Mouse (Mus musculus): Measurements from ENCODE around the gene Adrm1. TPM values are rescaled to one million over a fixed set of nuclear protein-coding genes. Genes with fewer than 3 reads are reported as not detected.

Gene Adrm1
- polyA plus RNA-seq, 1 experiment from 2014 or later, result 271 TPM

DNA sequence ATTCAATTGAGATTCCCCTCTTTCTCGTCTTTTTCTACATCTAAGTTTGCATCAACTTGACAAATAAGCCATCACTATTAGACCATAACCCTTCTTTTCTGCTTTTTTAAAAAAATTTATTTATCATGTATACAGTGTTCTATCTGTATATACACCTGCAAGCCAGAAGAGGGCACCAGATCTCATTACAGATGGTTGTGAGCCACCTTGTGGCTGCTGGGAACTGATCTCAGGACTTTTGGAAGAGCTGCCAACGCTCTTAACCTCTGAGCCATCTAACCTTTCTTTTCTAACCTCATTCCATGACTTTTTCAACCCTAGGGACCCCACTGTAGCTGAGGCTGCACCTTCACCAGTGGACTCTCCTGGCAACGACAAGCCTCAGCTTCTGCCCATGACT is 41.0 kb downstream of the Adrm1 start:
- Histone ChIP-seq H3K36me3 (replicated peaks) (peaks cover 9% of the 10 kb centered on the region; the same call in 1 of the 2 replicates), H3K4me1 (peaks cover 23% of the 10 kb centered on the region), H3K9me3 (no peaks in the 10 kb centered on the region), H3K4me3 (no peak overlapping the region), H3K27ac (no peak overlapping the region), H3K27me3 (ENCODE audit: poor library complexity, severe bottlenecking) (no peaks in the 10 kb centered on the region)
- DNase-seq (ENCODE audit: extremely low spot score, low spot score), result no peak
- 92% methylated on average over 3 of the region's 3 CpGs for WGBS

DNA sequence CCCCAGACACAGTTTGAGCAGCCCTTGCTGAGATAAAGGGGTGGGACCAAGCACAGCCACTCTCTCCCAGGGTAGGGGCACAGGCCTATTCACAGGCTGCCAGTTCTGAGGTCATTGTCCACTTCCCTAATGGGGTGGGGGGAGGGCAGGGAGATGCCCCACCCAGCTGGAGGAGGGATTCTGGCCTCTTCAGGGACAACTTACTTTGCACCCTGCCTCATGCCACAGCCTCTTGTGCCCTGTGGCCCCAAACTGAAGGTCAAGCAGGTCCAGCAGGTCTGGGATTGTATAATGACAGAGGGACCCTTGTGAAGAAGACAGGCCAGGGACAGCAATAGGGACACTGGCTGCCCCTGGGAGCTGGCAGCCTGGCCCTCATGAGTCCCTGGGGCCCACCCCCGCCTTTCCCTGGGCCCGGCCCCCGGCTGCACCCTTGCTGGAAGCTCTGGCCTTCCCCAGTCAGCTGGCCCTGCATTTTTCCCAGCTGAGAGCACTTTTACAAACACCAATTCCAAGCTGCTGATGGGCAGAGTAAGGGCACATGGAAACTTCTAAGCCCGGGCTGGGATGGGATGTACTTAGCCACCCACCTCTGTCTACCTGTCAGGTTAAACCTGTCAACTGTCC is 43.2 kb downstream of the Adrm1 start:
- peak overlapping the region; percentile 67 for H3K27ac ChIP-seq
- H3K4me1 ChIP-seq, result peaks cover 42% of the 10 kb centered on the region
- H3K9me3 ChIP-seq, result no peaks in the 10 kb centered on the region
- no peaks in the 10 kb centered on the region for H3K27me3 ChIP-seq (ENCODE audit: poor library complexity, severe bottlenecking)
- H3K4me3 ChIP-seq, result no peak overlapping the region
- DNase-seq (ENCODE audit: extremely low spot score, low spot score), result no peak
- H3K36me3 ChIP-seq (replicated peaks), result peaks cover 9% of the 10 kb centered on the region; the same call in 1 of the 2 replicates
- WGBS, result 92% methylated on average over 4 of the region's 4 CpGs

- Histone ChIP-seq H3K9me3 (no peaks in the 10 kb centered on the region), H3K4me3 (no peak overlapping the region), H3K27me3 (ENCODE audit: poor library complexity, severe bottlenecking) (no peaks in the 10 kb centered on the region), H3K36me3 (replicated peaks) (peaks cover 9% of the 10 kb centered on the region; the same call in 1 of the 2 replicates), H3K4me1 (peaks cover 48% of the 10 kb centered on the region), H3K27ac (peak overlapping the region; percentile 22; the same call in 1 of the 2 replicates)
- WGBS, result 83% methylated on average over 8 of the region's 8 CpGs
- no peak for DNase-seq (ENCODE audit: extremely low spot score, low spot score)
Measured at GRCm38 (mm10) chr2:180215011-180215461, 43.8 kb downstream of the Adrm1 start.

GRCm38 (mm10) chr2:180215951-180216350 is 44.7 kb downstream of the Adrm1 start:
- no peaks in the 10 kb centered on the region for H3K9me3 ChIP-seq
- no peaks in the 10 kb centered on the region for H3K27me3 ChIP-seq (ENCODE audit: poor library complexity, severe bottlenecking)
- H3K36me3 ChIP-seq (replicated peaks), result peaks cover 13% of the 10 kb centered on the region; the same call in 1 of the 2 replicates
- peaks cover 52% of the 10 kb centered on the region for H3K4me1 ChIP-seq
- WGBS, result 82% methylated on average over 6 of the region's 6 CpGs
- no peak for DNase-seq (ENCODE audit: extremely low spot score, low spot score)
- H3K4me3 ChIP-seq, result no peak overlapping the region
- peak overlapping the region; percentile 49 for H3K27ac ChIP-seq

- Histone ChIP-seq H3K9me3 (no peaks in the 10 kb centered on the region), H3K27me3 (ENCODE audit: poor library complexity, severe bottlenecking) (no peaks in the 10 kb centered on the region), H3K4me1 (peaks cover 53% of the 10 kb centered on the region), H3K36me3 (replicated peaks) (peaks cover 10% of the 10 kb centered on the region; the same call in 1 of the 2 replicates), H3K27ac (no peak overlapping the region), H3K4me3 (no peak overlapping the region)
- DNase-seq (ENCODE audit: extremely low spot score, low spot score), result no peak
- WGBS, result 70% methylated on average over 5 of the region's 5 CpGs
Measured at GRCm38 (mm10) chr2:180216921-180217320, 45.6 kb downstream of the Adrm1 start.

GRCm38 (mm10) chr2:180217587-180217986 is 46.3 kb downstream of the Adrm1 start:
- DNase-seq (ENCODE audit: extremely low spot score, low spot score), result no peak
- Histone ChIP-seq H3K9me3 (no peaks in the 10 kb centered on the region), H3K4me3 (no peak overlapping the region), H3K27ac (peak overlapping the region; percentile 69; the same call in 1 of the 2 replicates), H3K27me3 (ENCODE audit: poor library complexity, severe bottlenecking) (no peaks in the 10 kb centered on the region), H3K36me3 (replicated peaks) (peaks cover 10% of the 10 kb centered on the region; the same call in 1 of the 2 replicates), H3K4me1 (peaks cover 60% of the 10 kb centered on the region)
- 82% methylated on average over 8 of the region's 8 CpGs for WGBS

- Histone ChIP-seq H3K4me3 (no peak overlapping the region), H3K27ac (peak overlapping the region; percentile 69), H3K27me3 (ENCODE audit: poor library complexity, severe bottlenecking) (peaks cover 6% of the 10 kb centered on the region), H3K36me3 (replicated peaks) (peaks cover 6% of the 10 kb centered on the region; the same call in 1 of the 2 replicates), H3K4me1 (peaks cover 67% of the 10 kb centered on the region), H3K9me3 (no peaks in the 10 kb centered on the region)
- 73% methylated on average over 3 of the region's 3 CpGs for WGBS
- no peak for DNase-seq (ENCODE audit: extremely low spot score, low spot score)
Measured at GRCm38 (mm10) chr2:180218241-180218640, 47.0 kb downstream of the Adrm1 start.

- H3K27me3 ChIP-seq (ENCODE audit: poor library complexity, severe bottlenecking), result peaks cover 11% of the 10 kb centered on the region
- H3K4me3 ChIP-seq, result no peak overlapping the region
- peaks cover 71% of the 10 kb centered on the region for H3K4me1 ChIP-seq
- WGBS, result 20% methylated on average over 5 of the region's 5 CpGs
- DNase-seq (ENCODE audit: extremely low spot score, low spot score), result no peak
- H3K36me3 ChIP-seq (replicated peaks), result peaks cover 4% of the 10 kb centered on the region; the same call in 1 of the 2 replicates
- H3K9me3 ChIP-seq, result no peaks in the 10 kb centered on the region
- peak overlapping the region; percentile 69 for H3K27ac ChIP-seq
Measured at GRCm38 (mm10) chr2:180218677-180219076, 47.4 kb downstream of the Adrm1 start.

GRCm38 (mm10) chr2:180219145-180219943 is 48.1 kb downstream of the Adrm1 start:
- Histone ChIP-seq H3K27me3 (ENCODE audit: poor library complexity, severe bottlenecking) (peaks cover 17% of the 10 kb centered on the region), H3K36me3 (replicated peaks) (peaks cover 4% of the 10 kb centered on the region; the same call in 1 of the 2 replicates), H3K4me1 (peaks cover 74% of the 10 kb centered on the region), H3K9me3 (no peaks in the 10 kb centered on the region), H3K27ac (0 out of 2 replicates have a peak overlapping the region, but pooled peaks have one; percentile 69), H3K4me3 (no peak overlapping the region)
- no peak for DNase-seq (ENCODE audit: extremely low spot score, low spot score)
- 82% methylated on average over 15 of the region's 15 CpGs for WGBS

DNA sequence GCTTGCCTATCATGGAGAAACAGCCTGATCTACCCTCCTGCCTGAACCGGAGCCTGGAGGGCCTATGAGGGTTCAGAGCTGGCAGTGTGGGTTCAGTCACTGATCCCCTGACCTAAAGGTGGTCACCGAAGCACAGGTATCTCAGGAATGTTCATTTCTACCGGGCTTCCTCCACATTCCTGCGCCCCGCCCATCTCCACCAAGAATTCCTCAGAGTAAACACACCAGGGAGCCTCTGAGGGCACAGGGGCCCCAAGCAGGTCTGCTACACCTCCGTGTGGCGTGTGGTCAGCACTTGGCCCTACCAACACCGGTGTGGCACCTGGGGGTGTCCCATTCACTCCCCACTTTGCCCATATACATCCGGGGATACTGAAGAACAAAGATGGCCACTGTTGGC is 48.9 kb downstream of the Adrm1 start:
- Histone ChIP-seq H3K27ac (0 out of 2 replicates have a peak overlapping the region, but pooled peaks have one; percentile 69), H3K36me3 (replicated peaks) (peaks cover 4% of the 10 kb centered on the region; the same call in 1 of the 2 replicates), H3K9me3 (no peaks in the 10 kb centered on the region), H3K27me3 (ENCODE audit: poor library complexity, severe bottlenecking) (peaks cover 26% of the 10 kb centered on the region), H3K4me3 (no peak overlapping the region), H3K4me1 (peaks cover 74% of the 10 kb centered on the region)
- no peak for DNase-seq (ENCODE audit: extremely low spot score, low spot score)
- WGBS, result 85% methylated on average over 9 of the region's 9 CpGs

DNA sequence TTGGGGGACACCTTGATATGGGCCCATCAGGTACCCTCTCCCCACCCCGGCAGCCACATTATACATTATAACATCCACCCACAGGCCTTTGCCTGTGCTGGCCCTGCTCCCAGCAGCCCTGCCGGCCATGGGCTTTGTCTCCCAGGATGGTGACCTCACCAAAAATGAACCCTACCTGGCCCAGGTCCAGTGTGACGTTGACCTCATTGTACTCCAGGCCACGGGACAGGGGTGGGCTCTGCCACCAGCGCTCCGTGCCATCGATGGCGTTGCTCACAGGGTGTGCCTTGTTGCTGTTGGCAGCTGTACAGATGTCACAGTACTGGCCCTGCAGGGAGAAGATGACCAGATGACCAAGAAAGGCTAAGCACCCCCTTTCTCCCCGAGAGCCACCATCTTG is 49.8 kb downstream of the Adrm1 start:
- Histone ChIP-seq H3K9me3 (no peaks in the 10 kb centered on the region), H3K4me1 (peaks cover 79% of the 10 kb centered on the region), H3K36me3 (replicated peaks) (peaks cover 4% of the 10 kb centered on the region; the same call in 1 of the 2 replicates), H3K27ac (no peak overlapping the region), H3K4me3 (no peak overlapping the region), H3K27me3 (ENCODE audit: poor library complexity, severe bottlenecking) (peaks cover 34% of the 10 kb centered on the region)
- 93% methylated on average over 9 of the region's 9 CpGs for WGBS
- DNase-seq (ENCODE audit: extremely low spot score, low spot score), result no peak

GRCm38 (mm10) chr2:180222250-180222649 is 51.0 kb downstream of the Adrm1 start:
- Histone ChIP-seq H3K36me3 (replicated peaks) (peaks cover 4% of the 10 kb centered on the region; the same call in 1 of the 2 replicates), H3K27me3 (ENCODE audit: poor library complexity, severe bottlenecking) (peaks cover 46% of the 10 kb centered on the region), H3K4me3 (no peak overlapping the region), H3K27ac (peak overlapping the region; percentile 44; the same call in 1 of the 2 replicates), H3K4me1 (peaks cover 86% of the 10 kb centered on the region), H3K9me3 (no peaks in the 10 kb centered on the region)
- WGBS, result 18% methylated on average over 6 of the region's 6 CpGs
- DNase-seq (ENCODE audit: extremely low spot score, low spot score), result no peak

All from forebrain, embryonic 10.5 days (tissue).